Mouse (Mus musculus) forebrain, embryonic 14.5 days (tissue): ENCODE results near the gene Adamts7. TPM values are rescaled to one million over a fixed set of nuclear protein-coding genes. Genes with fewer than 3 reads are reported as not detected.

Experiments used
- ATAC-seq: fragments of 200-750 bp; cut with Nextera tagmentation; 2 replicates; pipeline ENCODE4 v1.8.0; 2017; ENCODE audit warnings: mild to moderate bottlenecking, moderate library complexity
- DNase-seq: peaks from one replicate; pipeline ENCODE4 v3.0.0-alpha.2; 2015; ENCODE audit warnings: low spot score
- H3K27ac ChIP-seq: fragments of 300-500 bp; sonication (generic); 2 replicates; pipeline ENCODE4 v1.5.1; 2014; ENCODE audit warnings: low read depth, mild to moderate bottlenecking, control low read depth, low read length, moderate library complexity
- H3K27me3 ChIP-seq: fragments of 300-500 bp; sonication (generic); replicated peaks from 2 replicates; pipeline ENCODE4 v1.6.1; 2014; ENCODE audit warnings: low read length, control low read depth, mixed read lengths; ENCODE audit not compliant: control insufficient read depth, insufficient read depth
- H3K36me3 ChIP-seq: fragments of 300-500 bp; sonication (generic); 2 replicates; pipeline ENCODE4 v1.6.1; 2014; ENCODE audit warnings: low read length, control low read depth; ENCODE audit not compliant: control insufficient read depth, insufficient read depth
- H3K4me1 ChIP-seq: fragments of 300-500 bp; sonication (generic); 2 replicates; pipeline ENCODE4 v1.6.1; 2014; ENCODE audit warnings: antibody characterized with exemption, low read length, control low read depth; ENCODE audit not compliant: control insufficient read depth, insufficient read depth
- H3K4me2 ChIP-seq: fragments of 300-500 bp; sonication (generic); 2 replicates; pipeline ENCODE4 v1.6.1; 2014; ENCODE audit warnings: mild to moderate bottlenecking, control low read depth, low read length
- H3K4me3 ChIP-seq: fragments of 300-500 bp; sonication (generic); 2 replicates; pipeline ENCODE4 v1.5.1; 2014; ENCODE audit warnings: low read depth, low read length, control low read depth
- H3K9ac ChIP-seq: fragments of 300-500 bp; sonication (generic); 2 replicates; pipeline ENCODE4 v1.6.1; 2014; ENCODE audit warnings: mild to moderate bottlenecking, low read length, control low read depth, moderate library complexity
- H3K9me3 ChIP-seq: fragments of 300-500 bp; sonication (generic); replicated peaks from 2 replicates; pipeline ENCODE4 v1.6.1; 2016; ENCODE audit warnings: low read length, control low read depth, mixed read lengths; ENCODE audit not compliant: control insufficient read depth
- WGBS: fragments of 180-500 bp; shearing (Covaris S2); extraction: QIAGEN DNeasy Blood & Tissue Kit; methylation state at CpG from one replicate; pipeline ENCODE4 v1.1.7; 2014; 5-methylcytosine and 5-hydroxymethylcytosine counted together
- polyA plus RNA-seq: library from polyadenylated mRNA; unstranded; fragments of >200 nt; fragmentation: Nextera tagmentation; extraction: Ambion mirVana; gene quantifications from 2 replicates; pipeline ENCODE4 v1.2.1, GENCODE M21; 2014

The Adamts7 gene
- polyA plus RNA-seq, 1 experiment from 2014 or later: 9.4 TPM

- Histone ChIP-seq H3K4me1 (no peaks in the 10 kb centered on the region), H3K36me3 (peaks cover 6% of the 10 kb centered on the region; the same call in 1 of the 2 replicates), H3K9ac (no peak overlapping the region), H3K27me3 (no peaks in the 10 kb centered on the region), H3K27ac (no peak overlapping the region), H3K9me3 (no peaks in the 10 kb centered on the region), H3K4me3 (no peak overlapping the region), H3K4me2 (no peak overlapping the region)
- WGBS: 66% methylated on average over 7 of the region's 7 CpGs
- DNase-seq (peak; percentile 19), ATAC-seq (no peak)
Measured at GRCm38 (mm10) chr9:90241618-90242017, 78.7 kb downstream of the Adamts7 start.

- Histone ChIP-seq H3K27me3 (no peaks in the 10 kb centered on the region), H3K4me1 (no peaks in the 10 kb centered on the region), H3K9me3 (no peaks in the 10 kb centered on the region), H3K4me2 (no peak overlapping the region), H3K36me3 (peaks cover 6% of the 10 kb centered on the region; the same call in 1 of the 2 replicates), H3K4me3 (no peak overlapping the region), H3K9ac (no peak overlapping the region), H3K27ac (no peak overlapping the region)
- 91% methylated on average over 6 of the region's 6 CpGs for WGBS
- ATAC-seq (no peak), DNase-seq (no peak)
Measured at GRCm38 (mm10) chr9:90242291-90242690, 79.4 kb downstream of the Adamts7 start.

- H3K4me2 ChIP-seq: no peak overlapping the region
- H3K27ac ChIP-seq: no peak overlapping the region
- no peaks in the 10 kb centered on the region for H3K9me3 ChIP-seq
- peaks cover 6% of the 10 kb centered on the region; the same call in 1 of the 2 replicates for H3K36me3 ChIP-seq
- 95% methylated on average over 7 of the region's 7 CpGs for WGBS
- no peak overlapping the region for H3K9ac ChIP-seq
- H3K4me1 ChIP-seq: no peaks in the 10 kb centered on the region
- ATAC-seq (no peak), DNase-seq (no peak)
- no peaks in the 10 kb centered on the region for H3K27me3 ChIP-seq
- no peak overlapping the region for H3K4me3 ChIP-seq
Measured at GRCm38 (mm10) chr9:90242855-90243254, 80.0 kb downstream of the Adamts7 start.

- Histone ChIP-seq H3K4me2 (no peak overlapping the region), H3K4me1 (no peaks in the 10 kb centered on the region), H3K4me3 (no peak overlapping the region), H3K9me3 (no peaks in the 10 kb centered on the region), H3K27ac (no peak overlapping the region), H3K27me3 (no peaks in the 10 kb centered on the region), H3K9ac (no peak overlapping the region), H3K36me3 (peaks cover 6% of the 10 kb centered on the region; the same call in 1 of the 2 replicates)
- no peak for ATAC-seq
- DNase-seq: no peak
- 89% methylated on average over 15 of the region's 15 CpGs for WGBS
Measured at GRCm38 (mm10) chr9:90244301-90245151, 81.7 kb downstream of the Adamts7 start.

GRCm38 (mm10) chr9:90245206-90245605 is 82.3 kb downstream of the Adamts7 start:
- WGBS: 93% methylated on average over 6 of the region's 6 CpGs
- DNase-seq (no peak), ATAC-seq (no peak)
- Histone ChIP-seq H3K27ac (no peak overlapping the region), H3K4me1 (no peaks in the 10 kb centered on the region), H3K9ac (no peak overlapping the region), H3K36me3 (peaks cover 6% of the 10 kb centered on the region; the same call in 1 of the 2 replicates), H3K9me3 (no peaks in the 10 kb centered on the region), H3K4me3 (no peak overlapping the region), H3K4me2 (no peak overlapping the region), H3K27me3 (no peaks in the 10 kb centered on the region)

DNA sequence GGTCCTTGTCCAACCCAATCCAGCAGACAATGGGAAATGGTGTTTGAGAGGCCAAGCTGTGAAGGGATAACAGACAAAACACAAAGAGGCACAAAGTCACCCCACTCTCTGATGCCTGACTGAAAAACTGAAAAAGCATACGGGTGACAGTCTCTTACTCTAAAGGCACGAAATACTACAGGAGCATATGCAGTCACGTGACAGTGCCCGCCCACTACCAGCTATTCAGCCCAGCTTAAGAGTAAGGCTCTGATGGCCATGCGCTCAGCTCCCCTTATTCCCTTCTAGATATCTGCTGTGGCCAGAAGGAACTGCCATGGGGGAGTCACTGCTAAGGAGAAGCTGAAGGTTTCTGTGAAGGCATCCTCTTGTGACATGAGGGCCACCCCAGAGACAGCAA is 82.9 kb downstream of the Adamts7 start:
- H3K27me3 ChIP-seq: no peaks in the 10 kb centered on the region
- H3K9me3 ChIP-seq: no peaks in the 10 kb centered on the region
- H3K4me1 ChIP-seq: no peaks in the 10 kb centered on the region
- H3K27ac ChIP-seq: no peak overlapping the region
- H3K4me2 ChIP-seq: no peak overlapping the region
- WGBS: 90% methylated on average over 5 of the region's 5 CpGs
- H3K9ac ChIP-seq: no peak overlapping the region
- H3K36me3 ChIP-seq: peaks cover 3% of the 10 kb centered on the region; the same call in 1 of the 2 replicates
- H3K4me3 ChIP-seq: no peak overlapping the region
- DNase-seq: no peak
- no peak for ATAC-seq

GRCm38 (mm10) chr9:90247316-90247715 is 84.4 kb downstream of the Adamts7 start:
- no peak overlapping the region for H3K9ac ChIP-seq
- H3K4me1 ChIP-seq: no peaks in the 10 kb centered on the region
- ATAC-seq: no peak
- no peak overlapping the region for H3K27ac ChIP-seq
- H3K9me3 ChIP-seq: no peaks in the 10 kb centered on the region
- no peaks in the 10 kb centered on the region for H3K27me3 ChIP-seq
- 77% methylated on average over 7 of the region's 7 CpGs for WGBS
- H3K36me3 ChIP-seq: 0 out of 2 replicates have a peak, but pooled peaks cover 3% of the 10 kb centered on the region
- no peak overlapping the region for H3K4me2 ChIP-seq
- H3K4me3 ChIP-seq: no peak overlapping the region
- DNase-seq: no peak

- 85% methylated on average over 7 of the region's 7 CpGs for WGBS
- Histone ChIP-seq H3K9ac (no peak overlapping the region), H3K4me2 (no peak overlapping the region), H3K36me3 (0 out of 2 replicates have a peak, but pooled peaks cover 3% of the 10 kb centered on the region), H3K4me3 (no peak overlapping the region), H3K9me3 (no peaks in the 10 kb centered on the region), H3K4me1 (no peaks in the 10 kb centered on the region), H3K27ac (no peak overlapping the region), H3K27me3 (no peaks in the 10 kb centered on the region)
- ATAC-seq (no peak), DNase-seq (no peak)
Measured at GRCm38 (mm10) chr9:90248326-90248725, 85.5 kb downstream of the Adamts7 start.

DNA sequence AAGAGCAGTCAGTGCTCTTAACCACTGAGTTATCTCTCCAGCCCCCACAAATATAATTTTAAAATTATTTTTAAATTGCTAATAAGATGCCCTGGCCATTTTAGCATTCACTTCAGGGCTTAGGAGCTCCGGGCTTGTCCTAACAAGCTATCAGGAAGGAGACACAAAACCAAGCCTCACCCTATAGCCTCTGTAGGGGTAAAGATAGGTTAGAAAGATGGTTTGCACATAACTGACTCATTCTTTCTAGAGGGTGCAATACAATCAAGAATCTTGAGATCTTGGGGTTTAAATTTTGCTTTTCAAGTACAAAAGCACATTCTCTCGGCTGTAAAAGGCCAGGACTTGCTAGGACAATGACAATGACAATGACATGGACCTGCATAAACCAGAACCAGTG is 86.2 kb downstream of the Adamts7 start:
- no peak for DNase-seq
- no peak overlapping the region for H3K4me2 ChIP-seq
- 90% methylated on average over 2 of the region's 2 CpGs for WGBS

More for the DNA sequence above, 86.2 kb downstream of the Adamts7 start:
- H3K27me3 ChIP-seq: no peaks in the 10 kb centered on the region
- H3K9ac ChIP-seq: no peak overlapping the region
- no peaks in the 10 kb centered on the region for H3K9me3 ChIP-seq
- no peak for ATAC-seq
- H3K4me3 ChIP-seq: no peak overlapping the region
- no peaks in the 10 kb centered on the region for H3K4me1 ChIP-seq
- H3K36me3 ChIP-seq: 0 out of 2 replicates have a peak, but pooled peaks cover 3% of the 10 kb centered on the region
- no peak overlapping the region for H3K27ac ChIP-seq
